Mouse (Mus musculus): Measurements from ENCODE around the gene Slc25a36.

Slc25a36 gene

GRCm38 (mm10) chr9:97110571-97111390, at the start of gene Slc25a36:
TSS of gene Slc25a36 (minus strand) at chr9:97111157.
- peak; percentile 99 for DNase-seq

GRCm38 (mm10) chr9:97158412-97158811, 47.5 kb upstream of the Slc25a36 start:
- no peak for DNase-seq

- peak; percentile 65 for DNase-seq
These were observed 45.0 kb upstream of the Slc25a36 start for GRCm38 (mm10) chr9:97155981-97156380.

- DNase-seq, result no peak
These were observed 44.0 kb upstream of the Slc25a36 start for GRCm38 (mm10) chr9:97154956-97155355.

GRCm38 (mm10) chr9:97153006-97153405, 42.0 kb upstream of the Slc25a36 start:
- no peak for DNase-seq

- DNase-seq, result peak; percentile 81
These were observed 36.3 kb upstream of the Slc25a36 start for GRCm38 (mm10) chr9:97147270-97147669.

- no peak for DNase-seq
These were observed 34.4 kb upstream of the Slc25a36 start for GRCm38 (mm10) chr9:97145351-97145750.

- DNase-seq, result no peak
These were observed 32.5 kb upstream of the Slc25a36 start for GRCm38 (mm10) chr9:97143416-97143815.

- no peak for DNase-seq
These were observed 31.6 kb upstream of the Slc25a36 start for GRCm38 (mm10) chr9:97142558-97142957.

GRCm38 (mm10) chr9:97141723-97142122, 30.8 kb upstream of the Slc25a36 start:
- DNase-seq, result no peak

GRCm38 (mm10) chr9:97140145-97140932, 29.4 kb upstream of the Slc25a36 start:
- DNase-seq, result no peak

- no peak for DNase-seq
These were observed 26.7 kb upstream of the Slc25a36 start for GRCm38 (mm10) chr9:97137678-97138077.

- no peak for DNase-seq
These were observed 26.2 kb upstream of the Slc25a36 start for GRCm38 (mm10) chr9:97137116-97137515.

- peak; percentile 53 for DNase-seq
These were observed 24.9 kb upstream of the Slc25a36 start for GRCm38 (mm10) chr9:97135866-97136265.

GRCm38 (mm10) chr9:97133178-97133577, 22.2 kb upstream of the Slc25a36 start:
- peak; percentile 70 for DNase-seq

GRCm38 (mm10) chr9:97130001-97130400, 19.0 kb upstream of the Slc25a36 start:
- no peak for DNase-seq

GRCm38 (mm10) chr9:97123934-97124692, 13.2 kb upstream of the Slc25a36 start:
- DNase-seq, result no peak

GRCm38 (mm10) chr9:97121432-97121831, 10.5 kb upstream of the Slc25a36 start:
- DNase-seq, result no peak

- no peak for DNase-seq
These were observed 3.3 kb upstream of the Slc25a36 start for GRCm38 (mm10) chr9:97114271-97114670.

GRCm38 (mm10) chr9:97113555-97113929, 2.6 kb upstream of the Slc25a36 start:
- no peak for DNase-seq

GRCm38 (mm10) chr9:97112797-97113554, 2.0 kb upstream of the Slc25a36 start:
- no peak for DNase-seq

GRCm38 (mm10) chr9:97112238-97112637, 1.3 kb upstream of the Slc25a36 start:
- DNase-seq, result no peak

Measured in lung, postnatal 36 days (tissue).